Mouse (Mus musculus) monocyte, adult 2 months (primary cell): ENCODE data around the gene Crtc3.
A peak's percentile ranks its signal among the peaks of the same experiment; 100 is the strongest.

ENCODE experiments used
- DNase-seq, 2 experiments: peaks; one replicate each; pipeline ENCODE4 v3.0.0; 2022; ENCODE audit warnings: low spot score in 2 of 2, low read depth in 1 of 2

Gene Crtc3

GRCm38 (mm10) chr7:80688556-80689220, at the start of gene Crtc3:
Gene Crtc3, minus strand, starts transcription at chr7:80688877.
- DNase-seq = peak in 1 of 2 experiments; percentile 40

GRCm38 (mm10) chr7:80736199-80736598, 47.5 kb upstream of the Crtc3 start:
- no peak for DNase-seq

- DNase-seq = no peak
Measured at GRCm38 (mm10) chr7:80732986-80733385, 44.3 kb upstream of the Crtc3 start.

- peak in 1 of 2 experiments; percentile 56 for DNase-seq
Measured at GRCm38 (mm10) chr7:80729662-80730061, 41.0 kb upstream of the Crtc3 start.

GRCm38 (mm10) chr7:80721041-80721440, 32.4 kb upstream of the Crtc3 start:
- DNase-seq = no peak

GRCm38 (mm10) chr7:80719582-80719981, 30.9 kb upstream of the Crtc3 start:
- no peak for DNase-seq

- no peak for DNase-seq
Measured at GRCm38 (mm10) chr7:80719038-80719437, 30.4 kb upstream of the Crtc3 start.

- no peak for DNase-seq
Measured at GRCm38 (mm10) chr7:80718471-80718870, 29.8 kb upstream of the Crtc3 start.

GRCm38 (mm10) chr7:80716758-80717157, 28.1 kb upstream of the Crtc3 start:
- no peak for DNase-seq

- DNase-seq = peak; percentile 27 to 42
Measured at GRCm38 (mm10) chr7:80715306-80715705, 26.6 kb upstream of the Crtc3 start.

GRCm38 (mm10) chr7:80711496-80711895, 22.8 kb upstream of the Crtc3 start:
- DNase-seq = no peak

- no peak for DNase-seq
Measured at GRCm38 (mm10) chr7:80710333-80710732, 21.7 kb upstream of the Crtc3 start.

- no peak for DNase-seq
Measured at GRCm38 (mm10) chr7:80704066-80704465, 15.4 kb upstream of the Crtc3 start.

- no peak for DNase-seq
Measured at GRCm38 (mm10) chr7:80702510-80702909, 13.8 kb upstream of the Crtc3 start.

- DNase-seq = no peak
Measured at GRCm38 (mm10) chr7:80699709-80700108, 11.0 kb upstream of the Crtc3 start.

- no peak for DNase-seq
Measured at GRCm38 (mm10) chr7:80698940-80699339, 10.3 kb upstream of the Crtc3 start.

- DNase-seq = no peak
Measured at GRCm38 (mm10) chr7:80697859-80698258, 9.2 kb upstream of the Crtc3 start.

GRCm38 (mm10) chr7:80696903-80697302, 8.2 kb upstream of the Crtc3 start:
- no peak for DNase-seq

- DNase-seq = no peak
Measured at GRCm38 (mm10) chr7:80696334-80696733, 7.7 kb upstream of the Crtc3 start.

- DNase-seq = no peak
Measured at GRCm38 (mm10) chr7:80692472-80692871, 3.8 kb upstream of the Crtc3 start.

GRCm38 (mm10) chr7:80691131-80691530, 2.5 kb upstream of the Crtc3 start:
- no peak for DNase-seq

- DNase-seq = no peak
Measured at GRCm38 (mm10) chr7:80689221-80689591, 529 bp upstream of the Crtc3 start.
